Mouse (Mus musculus): ENCODE results near the gene Krt42. TPM values are rescaled to one million over a fixed set of nuclear protein-coding genes. Genes with fewer than 3 reads are reported as not detected.
A peak's percentile ranks its signal among the peaks of the same experiment; 100 is the strongest.

The Krt42 gene
- total RNA-seq, 2 experiments from 2014 or later = not detected

DNA sequence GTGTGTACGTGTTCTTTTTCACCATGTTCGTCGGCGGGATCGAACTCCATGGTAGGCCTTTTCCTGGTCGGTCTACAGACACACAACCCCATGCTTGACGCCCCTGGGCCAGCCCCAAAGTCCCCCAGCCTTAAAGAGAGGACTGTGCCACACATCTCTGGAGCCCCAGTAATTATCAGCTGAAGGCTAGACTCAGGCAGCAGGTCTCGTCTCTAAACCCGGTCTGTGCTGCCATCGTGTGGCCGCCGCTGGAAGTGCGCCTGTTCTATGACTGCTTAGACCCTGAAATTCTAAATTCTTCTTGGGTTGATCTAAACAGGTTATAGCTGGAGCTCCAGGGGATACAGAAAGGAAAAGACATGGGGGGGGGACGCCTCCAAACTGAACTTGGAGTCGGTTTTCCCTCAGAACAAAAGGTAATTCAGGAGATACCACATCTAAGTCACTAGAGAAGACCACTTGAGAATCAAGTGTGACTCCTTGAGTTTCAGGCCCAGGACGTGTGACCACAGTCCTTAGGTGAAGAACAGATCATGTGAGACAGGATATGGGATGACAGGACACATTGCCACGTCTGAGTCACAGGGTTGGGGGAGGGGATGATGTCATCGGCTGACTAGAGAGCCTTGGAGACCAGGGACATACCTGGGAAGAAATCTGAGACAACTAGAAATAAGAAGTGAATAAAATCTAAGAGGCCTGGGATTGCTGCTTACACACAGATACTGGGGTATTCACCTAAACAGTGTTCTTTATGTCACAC, 28.8 kb upstream of the Krt42 start:
- DNase-seq (ENCODE audit: extremely low spot score in 1 of 2, low spot score in 2 of 2) = peak; percentile 78 to 88
- intact Hi-C loops (cut with DNase I) = loop anchor here (2.0 to 5.0 kb wide), 3 partner anchors 96 to 920 kb away; no protein-coding TSS in a partner anchor
- H3K4me3 ChIP-seq = peak overlapping the region; percentile 18; the same call in 1 of the 2 replicates
- no peak overlapping the region for H3K27ac ChIP-seq
- TF ChIP-seq CTCF (IDR thresholded peaks at IDR 0.05) = peak; percentile 78

DNA sequence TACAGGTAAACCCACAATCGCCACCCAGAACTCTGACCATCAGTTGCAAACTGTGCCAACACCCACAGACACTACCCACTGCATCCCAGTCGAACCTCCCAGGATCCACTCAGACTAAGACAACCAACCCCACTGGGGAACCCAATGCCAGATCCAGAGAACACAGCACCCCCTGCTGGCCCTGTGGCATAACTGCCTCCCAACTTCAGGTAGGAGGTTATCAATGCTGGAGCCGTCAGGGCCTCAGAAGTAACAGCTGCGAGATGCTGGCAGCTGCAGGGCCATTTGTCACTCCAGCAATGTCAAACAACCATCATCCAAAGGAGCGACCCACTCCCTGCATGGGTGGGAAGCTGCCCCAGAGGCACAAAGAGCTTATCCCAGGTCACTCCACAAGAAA, 28.1 kb upstream of the Krt42 start:
- peak; percentile 55 for TF ChIP-seq CTCF (IDR thresholded peaks at IDR 0.05)
- no peak overlapping the region for H3K27ac ChIP-seq
- no peak overlapping the region; the same call in 1 of the 2 replicates for H3K4me3 ChIP-seq
- DNase-seq (ENCODE audit: extremely low spot score in 1 of 2, low spot score in 2 of 2) = no peak
- intact Hi-C loops (cut with DNase I) = loop anchor here (1.0 to 5.0 kb wide), 4 partner anchors 96 to 919 kb away; no protein-coding TSS in a partner anchor

DNA sequence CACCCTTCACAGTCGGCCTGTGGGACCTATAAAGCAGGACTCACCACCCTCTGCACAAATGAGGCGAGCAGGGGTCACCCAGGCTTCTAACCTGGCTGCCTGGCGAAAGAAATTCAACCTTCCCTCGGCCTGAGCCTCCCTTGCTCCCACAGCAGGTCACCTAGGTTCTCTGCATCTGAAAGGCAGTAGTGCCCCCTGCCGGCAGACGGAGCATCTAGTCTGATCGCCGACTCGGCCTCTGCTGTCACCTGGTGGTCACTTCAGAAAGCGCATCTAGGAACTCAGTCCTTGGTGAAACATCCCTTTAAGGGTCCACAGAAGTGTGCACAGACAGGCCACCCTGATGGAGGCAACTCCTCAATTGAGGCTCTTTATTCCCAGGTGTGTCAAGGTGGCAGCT, 25.6 kb upstream of the Krt42 start:
- peak; percentile 74 to 84 for DNase-seq (ENCODE audit: extremely low spot score in 1 of 2, low spot score in 2 of 2)
- Histone ChIP-seq H3K4me3 (no peak overlapping the region), H3K27ac (no peak overlapping the region)
- no peak; the same call in none of the 2 replicates for TF ChIP-seq CTCF (IDR thresholded peaks at IDR 0.05)
- intact Hi-C loops (cut with DNase I) = loop anchor here (1.0 to 5.0 kb wide), 4 partner anchors 93 to 985 kb away; no protein-coding TSS in a partner anchor

DNA sequence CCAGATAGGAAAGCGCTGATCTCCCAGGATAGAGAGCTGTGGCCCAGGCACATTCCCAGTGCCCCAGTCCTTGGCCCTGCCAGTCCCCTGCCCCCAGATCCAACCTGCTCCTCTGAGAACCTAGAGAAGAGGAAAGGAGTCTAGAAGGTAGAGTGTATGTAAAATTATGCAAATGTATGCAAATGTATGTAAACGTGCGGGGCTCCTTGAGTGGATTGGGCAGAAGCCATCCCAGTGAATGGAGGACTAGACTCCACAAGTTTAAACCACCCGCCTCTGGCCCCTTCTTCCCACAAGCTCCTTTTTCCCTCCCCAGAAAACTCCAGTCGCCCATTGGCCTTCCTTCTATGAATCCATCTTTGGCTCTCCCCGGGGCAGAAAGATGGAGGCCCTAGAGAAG, 23.2 kb upstream of the Krt42 start:
- Histone ChIP-seq H3K4me3 (no peak overlapping the region), H3K27ac (no peak overlapping the region)
- no peak for TF ChIP-seq CTCF (IDR thresholded peaks at IDR 0.05)
- intact Hi-C loops (cut with DNase I) = no loop called here
- DNase-seq (ENCODE audit: extremely low spot score in 1 of 2, low spot score in 2 of 2) = no peak

DNA sequence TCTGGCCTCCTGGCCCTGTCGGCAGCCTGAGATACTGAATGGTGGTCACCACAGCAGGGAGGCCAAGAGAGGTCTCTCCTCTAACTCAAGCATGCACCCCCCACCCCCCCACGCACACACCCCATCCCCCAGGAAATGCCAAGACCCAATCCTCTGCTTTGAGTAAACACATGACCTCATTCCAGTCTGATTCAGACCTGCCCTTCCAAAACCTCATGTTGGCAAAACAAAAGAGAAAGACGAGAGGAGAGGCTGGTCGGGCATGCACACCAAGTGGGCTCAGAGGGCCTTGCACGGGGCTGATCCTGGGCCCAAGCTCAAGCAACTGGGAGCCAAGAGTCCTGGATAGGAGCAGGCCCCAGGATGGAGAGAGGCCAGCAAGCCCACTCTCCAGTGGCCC, 20.6 kb upstream of the Krt42 start:
- no peak for DNase-seq (ENCODE audit: extremely low spot score in 1 of 2, low spot score in 2 of 2)
- no peak for TF ChIP-seq CTCF (IDR thresholded peaks at IDR 0.05)
- Histone ChIP-seq H3K4me3 (no peak overlapping the region), H3K27ac (no peak overlapping the region)
- intact Hi-C loops (cut with DNase I) = no loop called here

DNA sequence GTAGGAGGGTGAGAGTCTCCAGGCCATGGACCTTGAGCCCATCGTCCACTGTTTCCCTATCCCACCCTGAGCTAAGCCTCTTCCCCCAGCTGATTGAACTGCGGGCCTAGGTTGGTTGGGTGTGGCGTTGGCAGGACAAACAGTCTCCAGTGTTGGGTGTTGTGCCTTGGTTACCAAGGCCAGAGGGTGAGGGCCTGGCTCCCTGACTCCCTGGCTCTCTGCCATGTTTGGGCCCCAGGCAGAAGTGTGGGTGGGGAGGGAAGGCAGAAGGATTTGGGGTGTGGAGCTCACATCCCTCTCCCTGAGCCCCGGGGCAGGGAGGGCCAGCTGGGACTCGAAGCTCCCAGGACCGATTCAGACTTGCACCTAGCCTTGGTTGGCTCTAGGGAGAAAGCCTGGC, 19.3 kb upstream of the Krt42 start:
- DNase-seq (ENCODE audit: extremely low spot score in 1 of 2, low spot score in 2 of 2) = no peak
- H3K4me3 ChIP-seq = no peak overlapping the region
- no peak overlapping the region for H3K27ac ChIP-seq
- TF ChIP-seq CTCF (IDR thresholded peaks at IDR 0.05) = no peak
- intact Hi-C loops (cut with DNase I) = no loop called here

DNA sequence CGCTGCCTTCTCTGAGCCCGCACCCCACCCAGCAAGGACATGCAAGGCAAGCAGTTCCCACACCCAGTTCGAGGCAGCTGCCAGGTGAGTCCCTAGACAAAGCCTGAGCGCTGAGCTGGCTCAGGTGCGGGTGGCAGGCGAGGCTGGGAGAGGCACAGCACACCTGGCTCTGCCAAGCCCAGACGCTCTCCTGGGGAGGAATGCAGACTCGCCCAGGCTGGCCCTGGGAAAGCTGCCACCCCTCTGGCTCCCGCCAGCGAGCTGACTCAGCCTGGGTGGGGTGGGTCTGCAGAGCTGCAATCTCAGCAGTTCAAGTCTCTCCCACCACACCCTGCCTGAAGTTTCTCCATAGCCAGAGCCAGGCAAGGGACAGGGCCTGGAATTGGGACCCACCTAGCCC, 17.4 kb upstream of the Krt42 start:
- intact Hi-C loops (cut with DNase I) = no loop called here
- Histone ChIP-seq H3K4me3 (no peak overlapping the region), H3K27ac (no peak overlapping the region)
- DNase-seq (ENCODE audit: extremely low spot score in 1 of 2, low spot score in 2 of 2) = peak in 1 of 2 experiments; percentile 33
- no peak for TF ChIP-seq CTCF (IDR thresholded peaks at IDR 0.05)

DNA sequence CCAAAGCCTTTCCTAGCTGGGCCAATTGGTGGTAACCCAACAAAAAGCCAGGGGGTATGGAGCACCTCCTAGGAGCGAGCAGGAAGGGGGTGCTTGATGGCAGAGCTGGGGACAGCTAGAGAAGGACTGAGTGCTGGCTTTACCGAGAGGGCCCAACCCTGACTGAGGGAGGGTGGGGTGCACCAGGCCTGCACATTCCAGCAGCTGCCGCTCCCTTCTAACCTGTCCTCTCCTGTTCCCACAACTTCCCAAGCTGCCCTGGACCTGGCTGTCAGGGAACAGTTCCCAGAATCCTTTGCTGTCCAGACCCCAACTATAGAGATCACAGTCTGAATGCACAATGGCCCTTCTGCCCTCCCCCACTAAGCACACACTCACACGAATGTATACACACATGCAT, 15.3 kb upstream of the Krt42 start:
- no peak overlapping the region for H3K4me3 ChIP-seq
- TF ChIP-seq CTCF (IDR thresholded peaks at IDR 0.05) = no peak
- no peak for DNase-seq (ENCODE audit: extremely low spot score in 1 of 2, low spot score in 2 of 2)
- intact Hi-C loops (cut with DNase I) = loop anchor here (5.0 kb wide), 2 partner anchors 278 to 908 kb away; no protein-coding TSS in a partner anchor
- no peak overlapping the region for H3K27ac ChIP-seq

DNA sequence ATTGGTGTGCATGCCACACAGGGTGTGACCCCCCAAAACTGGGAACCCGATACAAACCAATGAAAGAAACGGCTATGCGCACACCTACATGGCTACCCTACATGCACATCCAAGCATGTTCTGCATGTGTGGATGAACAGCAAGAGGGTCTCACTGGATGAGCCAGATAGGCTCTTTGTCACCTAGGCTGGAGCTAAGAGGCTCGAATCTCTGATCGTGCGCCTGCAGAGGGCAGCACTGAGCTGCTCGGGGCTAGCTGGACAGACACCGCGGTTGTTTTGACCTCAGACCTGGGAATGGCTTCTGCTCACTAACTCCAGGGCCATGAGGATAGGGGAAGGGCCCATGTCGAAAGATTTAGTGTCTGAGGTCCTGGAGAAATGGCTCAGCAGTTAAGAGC, 12.9 kb upstream of the Krt42 start:
- Histone ChIP-seq H3K27ac (no peak overlapping the region), H3K4me3 (no peak overlapping the region)
- DNase-seq (ENCODE audit: extremely low spot score in 1 of 2, low spot score in 2 of 2) = peak; percentile 55 to 73
- intact Hi-C loops (cut with DNase I) = loop anchor here (1.0 to 5.0 kb wide), 5 partner anchors 82 to 905 kb away; no protein-coding TSS in a partner anchor
- TF ChIP-seq CTCF (IDR thresholded peaks at IDR 0.05) = peak; percentile 77

DNA sequence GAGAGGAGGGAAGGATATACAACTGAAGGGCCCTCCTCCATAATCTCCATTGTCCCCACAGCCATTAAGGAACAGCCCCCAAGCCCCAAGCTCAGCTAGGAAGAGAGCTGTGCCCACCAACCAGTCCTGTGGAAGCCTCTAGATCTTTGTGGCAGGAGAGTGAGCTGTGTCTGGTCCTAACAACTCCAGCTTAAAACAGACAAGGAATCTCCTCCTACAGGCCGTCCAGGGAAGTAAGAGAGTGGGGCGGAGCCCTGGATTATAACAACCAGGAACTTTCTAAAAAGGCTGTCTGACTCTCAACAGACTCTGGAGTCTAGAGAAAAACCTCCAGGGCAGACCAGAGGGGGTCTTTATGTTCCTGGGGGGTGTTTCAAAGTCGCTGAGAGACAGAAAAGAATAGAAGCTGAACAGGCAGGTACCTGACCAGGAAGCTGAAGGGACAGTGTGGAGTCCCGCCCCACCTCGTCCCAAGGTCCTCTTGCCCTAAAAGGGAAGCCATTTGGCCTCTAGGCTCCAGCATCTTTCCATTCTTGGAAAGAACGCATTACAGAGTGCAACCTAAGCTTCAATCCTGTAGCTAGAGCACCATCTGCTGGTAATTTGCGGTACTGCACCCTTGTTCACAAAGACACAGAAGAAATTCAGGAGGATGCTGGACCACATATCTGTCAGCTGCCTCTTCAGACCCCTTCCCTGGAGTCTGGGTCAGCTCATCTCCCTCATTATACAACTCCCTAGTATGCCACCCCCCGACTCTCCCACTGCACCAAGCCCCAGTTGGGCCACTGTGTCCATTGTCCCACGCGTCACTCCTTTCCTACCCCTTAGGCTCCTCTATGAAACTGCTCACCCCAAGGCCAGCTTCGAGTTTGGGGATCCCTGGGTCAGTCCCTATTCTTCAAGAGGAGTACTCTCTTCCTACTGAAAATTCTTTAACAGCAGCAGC, 12.2 kb upstream of the Krt42 start:
- peak; percentile 80 to 87 for DNase-seq (ENCODE audit: extremely low spot score in 1 of 2, low spot score in 2 of 2)
- no peak overlapping the region for H3K4me3 ChIP-seq
- peak; percentile 76 for TF ChIP-seq CTCF (IDR thresholded peaks at IDR 0.05)
- intact Hi-C loops (cut with DNase I) = loop anchor here (1.0 to 5.0 kb wide), 5 partner anchors 82 to 905 kb away; no protein-coding TSS in a partner anchor
- H3K27ac ChIP-seq = no peak overlapping the region

DNA sequence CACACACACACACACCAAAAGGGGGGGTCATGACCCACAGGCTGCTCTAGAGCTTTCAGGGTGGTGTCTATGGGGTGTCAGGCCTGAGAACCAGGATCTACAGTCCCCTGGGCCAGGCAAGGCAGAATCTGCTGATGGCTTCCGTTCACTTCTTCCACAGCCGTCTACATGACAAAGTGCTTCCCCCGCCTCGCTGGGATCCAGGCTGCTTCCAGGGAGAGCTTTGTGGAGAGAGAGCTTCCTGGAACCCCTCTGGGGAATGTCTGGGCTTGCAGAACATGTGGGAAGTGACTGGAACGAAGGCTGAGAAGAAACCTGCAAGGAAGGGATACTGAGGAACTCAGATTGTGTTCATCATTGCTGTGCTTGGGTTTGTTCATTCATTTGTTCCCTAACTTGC, 9.1 kb upstream of the Krt42 start:
- Histone ChIP-seq H3K4me3 (no peak overlapping the region), H3K27ac (no peak overlapping the region)
- no peak for TF ChIP-seq CTCF (IDR thresholded peaks at IDR 0.05)
- DNase-seq (ENCODE audit: extremely low spot score in 1 of 2, low spot score in 2 of 2) = no peak
- intact Hi-C loops (cut with DNase I) = no loop called here
